Mouse (Mus musculus) lung, adult 2 months (tissue): ENCODE data around the gene BC052040. TPM values are rescaled to one million over a fixed set of nuclear protein-coding genes. Genes with fewer than 3 reads are reported as not detected.

ENCODE experiments used
- DNase-seq: peaks from one replicate; pipeline ENCODE4 v3.0.0; 2022
- H3K4me1 ChIP-seq: fragments of 200-500 bp; 2 replicates; pipeline ENCODE4 v1.6.1; 2011; ENCODE audit warnings: low read length; ENCODE audit not compliant: control insufficient read depth, insufficient read depth
- H3K4me3 ChIP-seq: fragments of 200-500 bp; replicated peaks from 2 replicates; pipeline ENCODE3; 2011; ENCODE audit warnings: low read depth, mild to moderate bottlenecking, control low read depth, low read length; ENCODE audit errors: extremely low read depth
- CTCF ChIP-seq: fragments of 200-500 bp; IDR thresholded peaks from 2 replicates; pipeline ENCODE4 v1.5.1; 2011; ENCODE audit warnings: mild to moderate bottlenecking, low read length, control low read depth; ENCODE audit not compliant: insufficient read depth
- POLR2A ChIP-seq: fragments of 200-500 bp; IDR thresholded peaks from 2 replicates; pipeline ENCODE4 v1.6.1; 2011; ENCODE audit warnings: low read depth, mild to moderate bottlenecking, control low read depth, low read length, borderline replicate concordance; ENCODE audit errors: extremely low read depth
- WGBS: fragments of 180-500 bp; shearing (Covaris S2); methylation state at CpG from one replicate; pipeline ENCODE4 v1.1.7; 2018; 5-methylcytosine and 5-hydroxymethylcytosine counted together
- polyA plus RNA-seq: library from polyadenylated mRNA; depleted of rRNA; stranded (reverse); fragments of >200 nt; gene quantifications from 2 replicates; pipeline ENCODE4 v1.2.3, GENCODE M21; 2012

The BC052040 gene
- polyA plus RNA-seq, 1 experiment, result 1.8 TPM

DNA sequence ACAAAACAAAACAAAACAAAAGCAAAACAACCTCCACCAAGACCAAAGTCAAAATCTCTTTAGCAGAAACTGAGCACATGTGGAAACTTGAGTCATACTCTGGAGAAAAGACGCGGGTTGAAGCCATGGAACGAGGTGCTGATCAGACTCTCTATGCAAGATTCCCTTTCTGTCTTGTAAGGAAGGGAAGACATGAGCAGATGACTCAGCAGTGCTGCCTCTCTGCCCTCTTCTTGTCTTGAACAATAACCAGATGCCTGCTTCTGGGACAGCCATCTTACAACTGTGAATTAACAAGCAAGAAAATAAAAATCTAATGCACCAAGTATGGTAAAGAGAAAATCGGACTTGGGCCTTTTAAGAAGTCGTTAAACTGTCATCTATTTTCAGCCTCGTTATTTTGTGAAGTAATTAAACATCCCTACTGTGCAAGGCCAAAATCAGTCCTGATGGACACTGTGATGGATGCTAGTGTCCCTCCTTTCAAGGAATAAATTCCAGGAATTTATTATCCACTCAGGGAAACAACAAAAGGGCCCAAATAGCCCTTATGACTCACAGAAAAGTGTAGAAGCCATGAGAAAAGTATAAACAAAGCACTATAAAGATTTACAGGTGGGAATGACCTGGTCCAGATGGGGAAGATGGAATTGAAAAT is 18.0 kb upstream of the BC052040 start:
- Histone ChIP-seq H3K4me1 (no peaks in the 10 kb centered on the region), H3K4me3 (no peak overlapping the region)
- WGBS, result 88% methylated on average over 6 of the region's 6 CpGs
- no peak for DNase-seq
- TF ChIP-seq POLR2A (no peak), CTCF (no peak)

GRCm38 (mm10) chr2:115571996-115572395 is 9.5 kb upstream of the BC052040 start:
- H3K4me3 ChIP-seq, result no peak overlapping the region
- 77% methylated on average over 1 of the region's 1 CpGs for WGBS
- no peak for DNase-seq
- no peak for TF ChIP-seq CTCF
- TF ChIP-seq POLR2A, result no peak
- H3K4me1 ChIP-seq, result no peaks in the 10 kb centered on the region

GRCm38 (mm10) chr2:115574802-115575201 is 6.7 kb upstream of the BC052040 start:
- Histone ChIP-seq H3K4me1 (no peaks in the 10 kb centered on the region), H3K4me3 (no peak overlapping the region)
- DNase-seq, result no peak
- WGBS, result 68% methylated on average over 5 of the region's 5 CpGs
- TF ChIP-seq POLR2A (no peak), CTCF (no peak)

DNA sequence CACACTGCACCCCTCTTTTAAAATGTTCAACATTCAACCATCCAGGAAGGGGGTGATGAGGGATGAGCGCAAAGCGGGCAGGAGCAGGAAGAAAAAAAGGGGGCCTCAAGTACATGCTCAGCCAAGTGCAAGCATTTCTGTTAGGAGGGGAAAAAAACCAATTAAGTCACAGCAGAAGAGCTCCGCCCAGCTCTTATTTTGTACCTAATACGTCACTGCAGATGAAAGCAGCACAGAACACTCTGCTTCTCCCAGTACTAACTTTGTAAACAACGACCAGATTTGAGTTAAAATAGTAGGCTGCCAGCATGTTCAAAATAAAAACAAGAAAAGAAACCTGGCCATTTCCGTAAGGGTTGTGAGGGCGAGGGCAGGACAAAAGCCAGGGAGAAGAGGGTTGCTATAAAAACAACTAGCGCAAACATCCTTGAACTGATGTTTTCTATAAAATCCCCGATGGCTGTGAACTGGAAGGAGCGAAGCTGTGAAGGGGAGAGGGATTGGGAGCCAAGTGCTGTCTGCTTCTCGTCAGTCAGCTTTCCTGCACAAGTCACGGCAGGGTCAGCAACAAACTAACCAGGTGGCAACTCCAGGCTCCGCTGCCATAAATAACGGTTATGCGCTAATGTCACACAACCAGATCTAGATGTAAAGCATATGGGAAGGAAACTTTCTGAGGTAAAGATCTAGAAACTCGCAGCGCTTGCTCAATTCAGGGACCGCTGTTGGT is 2.2 kb upstream of the BC052040 start:
- Histone ChIP-seq H3K4me3 (no peak overlapping the region), H3K4me1 (no peaks in the 10 kb centered on the region)
- TF ChIP-seq CTCF, result no peak
- TF ChIP-seq POLR2A, result no peak
- 61% methylated on average over 18 of the region's 18 CpGs for WGBS
- DNase-seq, result no peak

GRCm38 (mm10) chr2:115579976-115580375 is 1.5 kb upstream of the BC052040 start:
- H3K4me1 ChIP-seq, result no peaks in the 10 kb centered on the region
- DNase-seq, result no peak
- no peak overlapping the region for H3K4me3 ChIP-seq
- TF ChIP-seq CTCF (no peak), POLR2A (no peak)
- 72% methylated on average over 6 of the region's 6 CpGs for WGBS

DNA sequence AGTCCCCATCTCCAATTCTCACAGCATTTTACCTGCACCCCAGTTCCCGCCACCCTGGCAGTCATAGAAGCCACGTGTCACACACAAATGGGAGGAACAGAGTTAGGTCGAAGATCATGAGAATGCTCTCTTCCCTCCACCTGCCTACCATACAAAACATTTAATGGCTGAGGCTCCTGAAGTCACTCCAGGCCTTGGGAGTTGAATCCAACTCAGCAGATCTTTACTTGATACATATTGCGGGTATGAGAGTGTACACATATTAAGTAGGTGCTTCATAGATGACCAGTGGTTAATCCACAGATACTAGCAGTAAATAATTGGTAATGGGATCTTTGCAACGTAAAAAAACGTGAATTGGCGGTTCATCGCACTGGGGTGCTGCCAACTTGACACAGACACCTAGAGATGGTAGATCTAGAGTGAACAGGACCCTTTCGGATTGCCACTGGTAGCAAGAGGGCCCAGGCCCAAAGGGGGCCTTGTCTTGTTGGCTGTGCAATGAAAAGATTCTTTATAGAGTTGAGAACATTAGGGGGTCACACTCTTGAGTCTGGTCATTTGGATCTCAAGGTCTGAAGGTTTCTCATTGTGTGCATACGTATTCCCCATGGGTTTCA is 583 bp downstream of the BC052040 start:
- WGBS, result 64% methylated on average over 10 of the region's 10 CpGs
- TF ChIP-seq CTCF, result no peak
- TF ChIP-seq POLR2A, result no peak
- no peaks in the 10 kb centered on the region for H3K4me1 ChIP-seq
- DNase-seq, result no peak
- H3K4me3 ChIP-seq, result peak overlapping the region; percentile 96

- TF ChIP-seq CTCF, result no peak
- TF ChIP-seq POLR2A, result no peak
- Histone ChIP-seq H3K4me3 (no peak overlapping the region), H3K4me1 (no peaks in the 10 kb centered on the region)
- no peak for DNase-seq
These were observed 2.3 kb downstream of the BC052040 start for GRCm38 (mm10) chr2:115583776-115584175.

GRCm38 (mm10) chr2:115590602-115591001 is 9.1 kb downstream of the BC052040 start:
- TF ChIP-seq CTCF (no peak), POLR2A (no peak)
- Histone ChIP-seq H3K4me1 (peaks cover 6% of the 10 kb centered on the region), H3K4me3 (no peak overlapping the region)
- no peak for DNase-seq
- 53% methylated on average over 2 of the region's 2 CpGs for WGBS

GRCm38 (mm10) chr2:115592651-115593119 is 11.2 kb downstream of the BC052040 start:
- DNase-seq, result no peak
- Histone ChIP-seq H3K4me1 (peaks cover 6% of the 10 kb centered on the region), H3K4me3 (no peak overlapping the region)
- TF ChIP-seq CTCF (no peak), POLR2A (no peak)
- 28% methylated on average over 2 of the region's 2 CpGs for WGBS
